Mouse (Mus musculus): ENCODE data around the gene Lmnb2. TPM values are rescaled to one million over a fixed set of nuclear protein-coding genes. Genes with fewer than 3 reads are reported as not detected.
A peak's percentile ranks its signal among the peaks of the same experiment; 100 is the strongest.

Gene Lmnb2
- total RNA-seq, 2 experiments from 2014 or later: 15.5 to 17.2 TPM

DNA sequence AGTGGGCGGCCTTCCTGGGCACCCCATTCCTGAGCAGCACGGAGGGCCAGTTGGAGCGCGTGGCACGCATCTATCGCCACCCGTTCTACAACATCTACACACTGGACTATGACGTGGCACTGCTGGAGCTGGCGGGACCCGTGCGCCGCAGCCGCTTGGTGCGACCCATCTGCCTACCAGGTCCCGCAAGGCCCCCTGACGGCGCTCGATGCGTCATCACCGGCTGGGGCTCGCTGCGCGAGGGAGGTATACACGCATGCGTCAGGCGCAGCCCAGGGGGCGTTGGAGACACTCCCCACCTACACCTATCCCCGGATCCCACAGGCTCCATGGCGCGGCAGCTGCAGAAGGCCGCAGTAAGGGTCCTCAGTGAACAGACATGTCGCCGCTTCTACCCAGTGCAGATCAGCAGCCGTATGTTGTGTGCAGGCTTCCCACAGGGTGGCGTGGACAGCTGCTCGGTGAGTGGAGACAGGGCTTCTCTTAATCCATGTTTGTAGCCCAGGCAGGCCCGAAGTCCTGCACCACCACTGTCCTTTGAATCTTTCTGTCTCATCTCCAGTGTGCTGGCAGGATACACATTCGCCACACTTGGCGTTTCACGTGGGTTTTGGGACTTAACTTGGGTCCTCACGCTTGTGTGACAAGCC, 20.1 kb downstream of the Lmnb2 start:
- no peak for DNase-seq

DNA sequence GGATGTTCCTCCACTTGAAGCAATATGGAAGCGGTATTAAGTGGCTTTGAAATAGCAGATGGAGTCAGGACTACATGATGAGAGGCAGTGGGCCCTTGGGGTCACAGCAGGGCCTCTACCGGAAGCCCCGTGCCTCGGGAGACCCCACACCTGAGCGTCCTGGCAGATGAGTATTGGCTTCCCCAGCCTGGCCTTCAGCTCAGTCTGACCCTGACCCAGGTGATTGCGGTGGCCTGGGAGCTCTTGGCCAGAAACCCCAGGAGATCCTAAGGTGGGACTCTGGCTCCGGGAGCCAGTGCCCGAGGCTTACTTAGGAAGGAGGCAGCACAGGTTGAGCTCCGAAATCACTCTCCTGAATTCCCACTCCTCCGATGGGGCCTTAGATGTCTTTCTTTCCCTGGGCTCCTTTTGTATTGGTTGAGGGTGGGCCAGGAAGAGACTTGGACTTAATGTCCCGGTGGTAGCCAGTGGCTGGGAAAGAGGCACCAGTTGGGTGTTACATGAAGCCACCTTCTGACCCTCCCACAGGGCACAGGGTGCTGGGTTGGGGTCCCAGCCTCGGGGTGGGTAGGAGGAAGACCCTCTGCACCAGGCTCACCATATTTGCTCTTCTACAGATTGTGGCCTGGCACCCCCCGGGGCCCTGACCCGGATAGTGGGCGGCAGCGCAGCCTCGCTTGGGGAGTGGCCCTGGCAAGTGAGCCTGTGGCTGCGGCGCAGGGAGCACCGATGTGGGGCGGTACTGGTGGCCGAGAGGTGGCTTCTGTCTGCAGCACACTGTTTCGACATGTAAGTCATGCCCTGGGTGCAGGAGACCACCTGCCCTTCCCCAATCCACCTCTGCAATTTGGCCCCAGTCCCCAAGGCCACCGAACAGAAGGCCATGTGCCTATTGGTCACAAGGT, 21.2 kb downstream of the Lmnb2 start:
- no peak for DNase-seq

DNA sequence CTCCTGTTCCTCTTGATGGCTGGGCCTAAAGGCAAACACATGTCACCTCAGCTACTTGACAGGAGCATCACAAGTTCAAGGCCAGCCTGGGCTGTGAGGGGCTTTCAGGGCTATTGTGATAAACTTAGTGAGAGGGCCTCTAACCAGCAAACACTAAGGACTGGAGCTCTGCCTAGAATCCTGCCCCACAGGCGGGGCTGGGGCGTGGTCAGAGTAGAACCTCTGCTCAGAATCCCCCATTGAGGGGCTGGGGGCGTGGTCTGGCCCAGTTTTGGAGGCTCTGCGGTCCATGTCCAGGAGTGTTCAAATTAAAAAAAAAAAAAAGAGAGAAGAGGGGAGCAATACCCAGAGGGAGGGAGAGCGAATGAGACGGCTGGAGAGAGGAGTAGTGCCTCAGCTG, 22.3 kb downstream of the Lmnb2 start:
- no peak for DNase-seq

DNA sequence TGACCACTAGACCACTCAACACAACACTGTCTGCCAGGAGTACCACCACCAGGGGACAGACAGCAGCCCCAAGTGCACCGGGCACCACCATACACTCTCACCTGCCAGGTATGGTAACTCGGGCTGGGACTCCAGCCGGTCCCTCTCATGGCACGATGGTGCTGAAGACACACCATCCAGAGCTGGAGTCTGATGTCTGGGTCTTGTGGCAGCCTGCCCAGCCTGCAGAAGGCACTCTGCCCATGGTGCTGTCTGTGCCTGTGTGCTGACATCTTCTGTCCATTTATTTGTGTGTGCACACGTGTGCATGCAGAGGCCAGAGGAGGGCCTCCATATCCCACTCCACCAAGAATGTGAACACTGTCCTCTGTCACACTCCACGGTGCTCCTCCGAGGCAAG, 22.9 kb downstream of the Lmnb2 start:
- no peak for DNase-seq

DNA sequence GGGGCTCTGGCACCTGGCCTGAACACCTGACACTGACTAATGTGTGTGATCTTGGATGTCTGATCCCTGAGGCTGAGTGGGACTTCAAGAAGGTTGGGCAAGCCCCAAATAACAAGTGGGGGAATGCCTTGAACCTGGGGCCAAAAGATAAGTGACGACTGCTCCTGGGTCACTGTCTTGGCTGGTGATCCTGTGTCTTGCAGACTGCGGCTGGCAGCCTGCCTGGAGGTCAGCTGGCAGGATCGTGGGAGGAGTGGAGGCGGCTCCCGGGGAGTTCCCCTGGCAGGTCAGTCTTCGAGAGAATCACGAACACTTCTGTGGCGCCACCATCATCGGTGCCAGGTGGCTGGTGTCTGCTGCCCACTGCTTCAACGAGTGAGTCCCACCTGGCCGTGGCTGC, 30.9 kb downstream of the Lmnb2 start:
- DNase-seq: peak; percentile 82

DNA sequence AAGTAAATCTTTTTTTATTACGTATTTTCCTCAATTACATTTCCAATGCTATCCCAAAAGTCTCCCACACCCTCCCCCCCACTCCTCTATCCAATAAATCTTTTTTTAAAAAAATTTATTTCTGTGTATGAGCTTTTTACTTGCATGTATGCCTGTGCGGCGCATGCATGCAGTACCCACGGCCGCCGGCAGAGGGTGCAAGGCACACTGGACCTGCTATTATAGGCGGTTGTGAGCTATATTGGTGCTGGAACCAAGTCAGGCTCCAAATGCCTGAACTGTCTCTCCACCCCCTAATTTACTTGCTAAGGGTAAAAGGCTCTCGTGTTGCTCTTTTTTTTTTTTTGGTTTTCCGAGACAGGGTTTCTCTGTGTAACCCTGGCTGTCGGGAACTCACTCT, 36.7 kb downstream of the Lmnb2 start:
- DNase-seq: peak; percentile 85

DNA sequence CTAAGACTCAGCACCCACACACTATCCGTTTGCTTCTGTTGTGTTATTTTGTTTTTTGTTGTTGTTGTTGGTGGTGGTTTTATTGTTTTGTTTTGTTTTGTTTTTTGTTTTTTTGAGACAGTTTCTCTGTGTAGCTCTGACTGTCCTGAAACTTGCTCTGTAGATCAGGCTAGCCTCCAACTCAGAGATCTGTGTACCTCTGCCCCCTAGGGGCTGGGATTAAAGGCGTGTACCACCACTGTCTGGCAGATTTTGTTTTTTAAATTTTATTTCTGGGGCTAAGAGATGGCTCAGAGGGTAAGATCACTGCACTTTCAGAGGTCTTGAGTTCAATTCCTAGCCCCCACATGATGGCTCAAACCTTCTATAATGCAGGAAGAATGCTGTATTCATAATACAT, 37.1 kb downstream of the Lmnb2 start:
- DNase-seq: no peak

DNA sequence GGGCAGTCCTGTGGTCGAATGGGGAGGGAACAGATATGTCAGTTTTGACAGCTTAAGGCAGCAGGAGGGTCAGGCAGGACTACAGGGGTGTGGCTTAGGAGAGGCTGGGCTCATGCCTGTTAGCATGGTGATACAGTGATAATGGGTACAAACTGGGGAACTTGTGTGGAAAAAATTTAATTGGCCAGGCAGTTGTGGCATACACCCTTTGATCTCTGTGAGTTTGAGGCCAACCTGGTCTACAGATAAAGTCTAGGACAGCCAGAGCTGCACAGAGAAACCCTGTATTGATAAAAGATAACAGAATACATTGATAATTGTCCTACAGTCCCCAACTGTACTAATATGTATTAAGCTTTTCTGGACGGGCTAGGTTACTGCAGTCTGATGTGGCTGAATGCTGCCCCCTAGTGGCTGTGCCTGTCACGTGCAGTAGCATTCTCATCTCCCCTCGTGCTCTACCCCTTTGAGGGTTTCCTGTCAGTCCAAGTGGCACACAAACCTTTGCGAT, 37.9 kb downstream of the Lmnb2 start:
- DNase-seq: peak; percentile 82

GRCm38 (mm10) chr10:80876594-80876993, 41.5 kb downstream of the Lmnb2 start:
- DNase-seq: no peak

- peak; percentile 74 for DNase-seq
These were observed 42.0 kb downstream of the Lmnb2 start for GRCm38 (mm10) chr10:80876028-80876427.

DNA sequence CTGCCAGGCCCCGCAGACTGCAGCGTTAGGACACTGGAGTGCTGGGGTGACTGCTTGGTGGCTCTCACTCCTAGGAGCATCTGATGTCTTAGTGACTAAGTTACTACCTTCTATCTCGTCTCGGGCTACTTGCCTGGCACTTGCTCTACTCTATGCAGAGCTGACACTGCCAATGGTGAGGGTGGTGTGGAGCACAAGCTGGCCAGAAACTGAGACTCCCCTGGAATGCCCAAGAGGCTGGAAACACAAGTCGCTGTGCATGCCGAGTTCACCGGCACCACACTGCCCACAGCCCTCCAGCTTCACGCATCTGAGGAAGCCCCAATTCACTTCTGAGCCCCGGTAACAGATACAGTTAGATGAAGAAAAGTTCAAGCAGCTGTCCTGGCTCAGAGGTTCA, 44.0 kb downstream of the Lmnb2 start:
- no peak for DNase-seq

DNA sequence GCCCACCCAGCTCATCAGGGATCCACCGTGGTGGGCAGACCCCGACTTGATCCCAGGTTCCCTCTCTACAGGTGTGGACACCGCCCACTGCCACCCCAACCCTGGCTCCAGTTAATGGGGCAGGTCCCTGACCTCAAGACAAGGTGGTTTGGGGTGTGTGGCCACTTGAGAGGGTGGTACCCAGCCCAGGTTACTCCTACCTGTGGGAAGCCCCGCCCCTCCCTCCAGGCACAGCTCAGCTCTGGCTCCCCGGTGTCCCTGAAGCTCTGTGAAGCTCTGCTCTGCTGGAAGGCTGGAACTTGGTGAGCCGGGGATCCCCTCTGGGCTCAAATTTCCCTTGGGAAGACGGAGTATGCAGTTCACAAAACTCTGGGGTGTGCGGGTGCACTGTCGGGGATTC, 46.5 kb downstream of the Lmnb2 start, which contains the start of gene Tmprss9:
Gene Tmprss9 (plus strand): TSS at position 268 of the 400 bp plus-strand sequence.
- no peak for DNase-seq

GRCm38 (mm10) chr10:80870993-80871392, 47.1 kb downstream of the Lmnb2 start:
- DNase-seq: no peak

GRCm38 (mm10) chr10:80864446-80864845, 53.6 kb downstream of the Lmnb2 start:
- no peak for DNase-seq

DNA sequence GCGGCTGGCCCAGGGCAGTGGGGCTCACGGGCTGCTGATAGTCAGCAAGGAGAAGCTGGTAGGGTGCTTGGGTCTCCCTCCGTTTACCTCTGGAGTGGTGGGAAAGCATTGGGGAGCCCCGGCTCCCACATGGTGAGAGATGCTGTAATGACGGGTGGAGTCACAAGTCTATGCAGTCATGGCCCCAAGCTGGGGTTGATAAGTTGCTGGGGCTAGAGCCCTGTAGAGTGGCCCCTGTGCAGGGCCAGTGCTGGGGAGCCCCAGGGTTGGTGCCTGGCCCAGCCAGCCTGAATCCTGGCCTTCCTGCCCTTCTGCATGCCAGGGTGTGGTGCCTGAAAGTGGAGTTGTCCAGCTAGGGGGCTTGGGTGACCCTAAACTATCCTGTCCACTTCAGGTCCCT, 55.7 kb downstream of the Lmnb2 start:
- no peak for DNase-seq

DNA sequence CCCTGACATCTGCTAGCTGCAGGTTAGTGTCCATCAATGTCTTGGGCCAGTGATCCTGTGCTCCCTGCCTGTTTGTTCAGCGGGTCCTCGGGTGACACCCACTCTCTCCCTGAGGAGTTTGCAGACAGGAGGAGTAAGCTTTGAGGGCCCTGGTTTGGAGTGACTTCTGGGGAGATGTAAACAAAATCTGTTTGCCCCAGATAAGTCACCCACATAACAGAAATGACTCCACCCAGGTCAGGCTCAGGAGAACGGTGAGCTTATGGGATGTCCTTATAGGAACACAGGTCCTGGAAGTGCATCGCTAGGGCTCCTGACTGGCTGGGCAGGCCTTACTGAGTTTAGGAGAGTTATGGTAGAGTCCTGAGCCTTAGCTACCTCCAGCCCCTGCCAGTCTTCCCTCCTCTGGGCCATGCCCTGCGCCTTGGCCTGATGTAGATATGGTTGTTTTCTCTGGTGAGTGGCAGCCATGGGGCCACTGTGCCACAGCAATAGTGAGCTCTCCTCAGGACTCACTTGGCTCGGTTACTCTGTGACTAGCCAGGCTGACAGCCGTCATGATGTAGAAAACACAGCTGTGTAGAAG, 59.6 kb downstream of the Lmnb2 start:
- DNase-seq: no peak

GRCm38 (mm10) chr10:80857848-80858247, 60.2 kb downstream of the Lmnb2 start:
- DNase-seq: no peak

DNA sequence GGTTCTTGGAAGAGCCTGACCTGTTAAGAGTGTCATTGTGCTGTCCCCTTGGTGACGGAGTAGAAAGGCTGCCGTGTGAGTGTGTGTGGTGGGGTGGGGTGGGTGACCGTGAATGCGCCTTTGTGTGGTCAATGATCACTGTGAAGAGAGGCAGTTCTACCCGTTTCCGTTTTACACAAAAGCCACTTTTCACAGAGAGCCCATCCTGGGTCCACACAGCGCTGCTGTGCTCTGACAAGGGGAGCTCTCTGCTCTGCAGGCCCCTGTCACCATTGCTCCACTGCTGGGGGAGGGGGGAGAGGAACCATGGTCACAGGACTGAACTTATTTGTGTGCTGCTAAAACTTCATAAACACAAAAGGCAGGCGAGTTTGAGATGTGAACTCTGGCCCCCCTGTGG, 60.7 kb downstream of the Lmnb2 start:
- DNase-seq: no peak

GRCm38 (mm10) chr10:80856908-80857307, 61.1 kb downstream of the Lmnb2 start:
- no peak for DNase-seq

GRCm38 (mm10) chr10:80856267-80856666, 61.8 kb downstream of the Lmnb2 start:
- DNase-seq: peak; percentile 30

- no peak for DNase-seq
These were observed 62.3 kb downstream of the Lmnb2 start for GRCm38 (mm10) chr10:80855749-80856073.

- peak; percentile 99 for DNase-seq
These were observed 62.9 kb downstream of the Lmnb2 start, which contains the start of the genes Lsm7 and Sppl2b for GRCm38 (mm10) chr10:80854913-80855748. Gene Lsm7 (minus strand): TSS chr10:80855209. Gene Sppl2b (plus strand): TSS chr10:80855275.
